Mouse (Mus musculus) layer of hippocampus, adult 8-10 months (tissue): ENCODE measurements around the gene Ppp3r1. TPM values are rescaled to one million over a fixed set of nuclear protein-coding genes. Genes with fewer than 3 reads are reported as not detected.
"Not testable (repeated sequence)": the region's sequence is repeated elsewhere in the genome, so short reads cannot be mapped to it uniquely, and the experiment has no call there.

ENCODE experiments used
- DNase-seq, 2 experiments: peaks; one replicate each; pipeline ENCODE4 v3.0.0; 2022; ENCODE audit warnings: low spot score in 2 of 2
- total RNA-seq, 4 experiments: library from RNA; stranded (reverse); gene quantifications; 2 replicates each; pipeline ENCODE4 v1.2.4; 2022

Gene Ppp3r1
- total RNA-seq, 4 experiments from 2014 or later, result 685 to 865 (median 776) TPM

DNA sequence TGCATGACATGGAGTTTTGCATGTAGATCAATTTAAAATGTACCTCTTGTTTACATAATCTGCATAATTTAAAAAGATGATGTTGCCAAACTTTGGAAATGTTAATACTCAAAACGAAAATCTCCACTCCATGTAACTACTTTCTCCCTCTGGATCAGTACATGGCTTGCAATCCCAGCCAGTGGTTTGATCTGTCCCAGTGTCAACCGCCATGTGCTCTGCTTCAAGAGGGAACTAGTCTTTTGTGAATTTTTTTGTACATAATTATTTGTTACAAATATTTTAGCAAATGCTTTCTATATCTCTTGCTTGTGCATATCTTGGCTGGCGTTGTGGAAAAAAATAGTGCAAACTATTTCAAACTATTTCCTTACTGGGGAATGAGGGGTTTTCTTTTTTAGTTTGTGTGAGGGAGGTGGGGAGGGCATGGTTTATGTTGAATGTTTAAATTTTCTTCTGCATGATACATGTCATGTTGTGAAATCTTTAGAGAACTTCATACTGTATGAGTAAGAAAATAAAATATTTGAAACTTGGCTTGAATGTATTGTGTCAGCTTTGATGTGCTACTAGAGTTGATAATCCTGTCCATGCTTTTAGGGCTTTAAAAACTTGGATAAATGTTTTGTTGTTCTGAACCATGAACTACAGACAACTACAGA lies 40.9 kb downstream of the Ppp3r1 start:
- DNase-seq, result no peak

DNA sequence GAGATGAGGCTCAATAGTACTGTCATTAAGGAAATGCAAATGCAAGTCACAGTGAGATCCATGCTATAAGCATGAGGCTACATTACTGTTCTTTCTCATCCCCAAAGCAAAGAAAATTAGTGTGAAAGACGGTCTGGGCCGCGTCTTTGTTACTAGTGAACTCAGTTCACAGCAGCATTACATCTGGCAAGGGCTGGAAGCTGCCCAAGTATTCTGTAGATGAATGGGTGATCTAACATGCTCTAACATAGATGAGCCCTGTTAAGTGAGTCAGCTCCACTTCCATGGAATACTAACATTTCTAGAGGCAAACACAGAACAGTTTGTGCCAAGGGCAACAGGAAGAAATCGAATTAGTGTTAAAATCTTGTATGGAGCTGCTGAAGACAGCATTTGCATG lies 41.9 kb downstream of the Ppp3r1 start:
- no peak for DNase-seq

DNA sequence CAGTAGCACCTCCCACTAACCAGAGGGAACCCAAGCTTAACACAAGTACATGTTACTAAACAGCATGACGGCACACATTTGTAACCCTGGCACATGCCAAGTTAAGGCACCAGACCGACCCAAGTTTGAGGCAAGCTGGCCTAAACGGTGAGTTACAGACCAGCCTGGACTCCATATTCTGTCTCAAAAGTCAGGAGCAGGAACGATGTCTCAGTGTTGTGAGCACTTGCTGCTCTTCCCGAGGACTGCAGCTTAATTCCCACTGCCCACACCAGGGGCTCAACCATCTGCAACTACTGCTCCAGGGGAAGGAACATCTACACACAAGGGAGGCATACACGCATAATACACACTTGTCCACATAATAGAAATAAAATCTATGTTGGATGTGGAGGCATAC lies 43.4 kb downstream of the Ppp3r1 start:
- DNase-seq, result no peak

DNA sequence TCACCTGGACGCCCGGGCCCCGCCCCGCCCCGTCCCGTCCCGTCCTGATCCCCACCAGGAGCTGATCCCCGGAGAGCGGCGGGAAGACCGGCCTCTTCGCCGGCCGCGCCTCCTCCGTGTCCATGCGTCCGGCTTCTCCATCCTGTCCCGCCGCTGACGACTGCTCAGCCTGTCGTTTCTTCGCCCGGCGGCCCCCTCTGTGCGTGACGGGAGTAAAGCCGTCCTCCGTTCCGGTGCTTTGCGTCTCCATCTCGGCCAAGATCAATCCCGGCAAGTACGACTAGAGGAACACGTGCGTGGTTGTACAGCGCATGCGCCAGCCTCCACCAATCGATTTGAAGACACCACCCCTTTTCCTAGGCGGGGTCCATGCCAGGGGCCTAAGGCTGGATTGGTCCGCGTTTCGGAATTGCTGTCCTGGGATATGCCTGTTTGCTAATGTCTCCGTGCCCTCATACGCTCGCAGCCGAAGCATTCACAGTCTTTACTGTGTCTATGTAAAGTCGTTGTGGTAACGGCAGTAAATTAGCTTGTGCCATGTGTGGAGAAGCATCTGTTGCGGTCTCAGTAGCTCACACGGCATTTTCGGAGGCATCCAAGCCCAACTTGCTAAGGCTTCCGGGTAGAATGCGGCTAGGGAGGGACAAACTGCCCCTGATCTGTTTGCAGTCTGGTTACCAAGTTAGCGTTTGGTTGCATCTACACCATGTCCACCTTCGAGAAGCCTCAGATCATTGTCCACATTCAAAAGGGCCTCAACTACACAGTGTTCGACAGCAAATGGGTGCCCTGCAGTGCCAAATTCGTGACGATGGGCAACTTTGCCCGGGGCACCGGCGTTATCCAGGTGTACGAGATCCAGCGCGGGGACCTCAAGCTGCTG lies 52.4 kb downstream of the Ppp3r1 start, which contains the start of gene Pno1:
Gene Pno1 (minus strand): TSS at position 311 of the 883 bp plus-strand sequence.
- DNase-seq, result peak; percentile 96 to 97

DNA sequence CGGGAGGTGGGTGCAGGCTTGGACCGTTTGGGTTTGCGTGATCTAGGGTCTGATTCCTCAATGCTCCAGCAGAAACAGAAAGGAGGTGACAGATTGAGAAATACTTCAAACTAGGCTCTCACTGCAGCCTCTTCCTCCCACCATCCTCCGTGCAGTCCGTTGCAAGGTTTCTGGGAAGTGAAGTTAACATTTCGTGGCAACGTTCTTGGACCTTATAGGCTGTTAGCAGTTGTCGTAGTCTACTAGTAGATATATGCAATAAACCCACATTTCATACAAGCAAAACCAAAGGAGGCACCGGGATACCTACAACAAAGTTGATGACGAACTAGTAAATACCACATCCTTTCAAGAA lies 53.1 kb downstream of the Ppp3r1 start:
- no peak for DNase-seq

DNA sequence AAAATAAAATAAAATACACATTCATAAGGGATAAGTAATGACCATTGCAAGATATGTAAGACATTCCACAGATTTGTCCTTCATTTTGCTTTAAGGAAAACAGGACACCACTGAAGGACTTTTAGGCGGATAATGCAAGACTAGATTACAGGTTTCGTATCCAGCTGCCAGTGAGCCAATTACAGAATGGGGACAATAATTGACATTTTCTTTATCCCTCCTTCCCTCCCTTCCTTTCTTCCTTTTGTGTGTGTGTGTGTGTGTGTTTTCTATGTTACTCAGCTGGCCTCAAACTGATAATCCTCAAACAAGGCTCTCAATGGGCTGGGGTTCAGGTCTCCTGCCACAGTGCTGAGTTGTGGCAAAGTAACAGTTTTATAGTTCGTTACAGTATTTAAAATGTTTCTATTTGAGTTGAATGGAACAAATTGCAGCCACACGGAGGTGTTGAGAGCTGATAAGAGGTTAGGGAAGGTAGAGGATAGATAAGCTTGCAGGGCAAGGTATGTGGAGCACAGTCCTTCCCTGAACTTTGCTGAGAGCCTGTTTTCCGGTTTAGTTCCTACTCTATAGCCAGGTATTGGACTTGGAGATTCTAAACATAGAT lies 53.9 kb downstream of the Ppp3r1 start:
- no peak for DNase-seq

DNA sequence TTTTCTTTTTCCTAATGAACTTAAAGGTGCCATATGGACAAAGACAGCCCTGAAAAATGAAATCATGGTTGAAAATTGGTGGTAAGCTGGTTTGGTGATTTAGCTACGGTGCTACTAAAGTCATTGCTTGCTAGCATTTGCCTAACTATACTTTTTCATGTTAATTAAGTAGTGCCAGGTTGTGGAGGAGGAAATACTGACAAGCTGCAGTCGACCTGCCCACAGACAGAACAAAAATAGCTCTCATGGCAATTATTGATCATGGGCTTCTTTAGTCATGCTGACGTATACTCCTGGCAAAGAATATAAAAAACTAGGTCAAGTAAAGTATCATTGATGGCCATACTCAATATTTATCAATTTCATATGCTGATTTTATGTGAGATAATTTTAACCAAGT lies 56.4 kb downstream of the Ppp3r1 start:
- no peak for DNase-seq

DNA sequence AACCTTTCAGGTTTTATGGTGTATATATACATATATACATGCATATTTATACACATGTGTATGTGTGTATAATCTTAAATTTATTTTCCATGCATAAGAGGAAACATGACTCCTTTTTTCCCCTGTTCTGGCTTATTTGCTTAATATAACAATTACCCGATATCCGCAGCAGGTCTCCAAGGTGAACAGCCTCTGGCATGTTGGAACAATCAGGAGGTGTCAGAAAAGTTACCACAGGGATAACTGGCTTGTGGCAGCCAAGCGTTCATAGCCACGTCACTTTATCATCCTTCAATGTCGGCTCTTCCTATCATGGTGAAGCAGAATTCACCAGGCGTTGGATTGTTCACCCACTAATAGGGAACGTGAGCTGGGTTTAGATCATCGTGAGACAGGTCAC lies 62.1 kb downstream of the Ppp3r1 start:
- no peak for DNase-seq

DNA sequence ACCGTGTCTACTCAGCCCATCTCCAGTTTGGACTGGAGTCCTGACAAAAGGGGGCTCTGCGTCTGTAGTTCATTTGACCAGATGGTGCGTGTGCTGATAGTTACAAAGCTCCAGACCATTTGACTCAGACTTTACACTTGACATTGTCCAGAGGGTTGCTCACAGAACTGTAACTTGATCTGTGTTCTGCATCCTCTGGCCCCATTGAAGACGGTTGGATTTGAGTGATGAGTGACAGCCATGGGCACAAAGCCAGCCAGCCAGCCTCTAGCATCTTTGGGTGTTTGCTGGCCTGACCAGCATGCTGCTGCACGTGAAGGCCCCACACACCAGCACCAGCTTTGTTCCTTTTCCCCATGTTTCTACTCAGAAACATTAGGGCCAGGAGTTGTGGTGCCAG lies 73.7 kb downstream of the Ppp3r1 start:
- DNase-seq, result no peak

DNA sequence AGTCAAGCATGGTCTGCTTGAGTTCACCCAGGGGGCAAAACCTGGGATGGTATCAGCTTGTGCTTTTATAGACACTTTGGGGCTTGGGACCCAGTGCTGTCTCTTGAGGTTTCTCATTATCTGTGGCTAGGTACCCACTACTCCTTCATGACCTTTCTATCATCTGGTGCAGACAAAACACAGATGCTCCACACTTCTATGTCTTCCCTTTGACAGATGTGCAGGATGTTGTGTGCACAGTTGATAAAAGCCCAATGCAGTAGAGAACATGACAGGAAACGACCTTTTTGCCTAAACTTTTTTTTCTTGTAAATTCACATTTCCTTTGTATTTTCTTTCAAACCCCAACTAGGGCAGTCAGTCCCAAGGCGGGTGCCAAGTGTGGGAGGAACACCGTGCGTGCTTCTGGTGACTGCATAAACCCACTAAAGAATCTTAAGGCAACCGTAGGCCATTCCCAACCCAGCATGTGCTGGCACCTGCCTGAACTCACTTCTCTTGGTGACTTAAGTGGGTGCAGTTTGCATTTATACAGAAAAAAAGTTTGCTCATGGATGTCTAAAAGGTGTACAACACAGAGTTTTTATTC lies 77.5 kb downstream of the Ppp3r1 start:
- no peak for DNase-seq

DNA sequence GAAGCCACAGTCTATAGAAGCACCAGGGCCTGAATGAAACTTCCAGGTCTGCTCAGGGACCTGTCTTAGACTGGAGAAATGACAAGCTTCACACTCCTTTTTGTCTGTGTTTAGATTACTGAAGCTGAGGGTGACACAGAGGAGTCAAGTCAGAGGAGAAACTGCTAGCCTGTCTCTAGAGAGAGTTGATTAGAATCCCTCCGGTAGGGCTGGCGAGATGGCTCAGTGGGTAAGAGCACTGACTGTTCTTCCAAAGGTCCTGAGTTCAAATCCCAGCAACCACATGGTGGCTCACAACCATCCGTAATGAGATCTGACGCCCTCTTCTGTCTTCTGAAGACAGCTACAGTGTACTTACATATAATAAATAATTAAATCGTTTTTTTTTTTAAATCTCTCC lies 79.5 kb downstream of the Ppp3r1 start:
- not testable (repeated sequence) for DNase-seq

DNA sequence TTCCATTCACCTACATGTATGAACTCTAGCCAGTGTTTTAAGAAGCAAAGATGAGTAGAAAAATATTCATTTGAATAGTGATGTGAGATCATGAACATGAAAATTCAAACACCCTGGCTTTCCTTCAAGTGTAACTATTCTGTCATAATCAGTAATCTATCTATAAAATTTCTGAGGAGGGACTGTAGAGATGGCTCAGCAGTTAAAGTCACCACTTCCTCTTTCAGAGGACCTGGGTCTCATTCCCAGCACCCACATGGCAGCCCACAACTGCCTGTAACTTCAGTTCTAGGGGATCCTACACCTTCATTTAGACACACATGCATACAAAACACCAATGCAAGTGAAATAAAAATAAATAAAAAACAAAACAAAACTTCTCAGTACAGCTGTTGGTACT lies 89.7 kb downstream of the Ppp3r1 start:
- no peak for DNase-seq

Other genes starting within 250 kb of the Ppp3r1 start
- gene Fbxo48, start 207.9 kb upstream of the Ppp3r1 start, total RNA-seq, result 1 to 10 TPM; 1.3 to 1.7 (median 1.3) TPM
- gene Cnrip1, start 107.7 kb upstream of the Ppp3r1 start, total RNA-seq, result 100 to 1,000 TPM; 106 to 112 (median 111) TPM
- gene Plek, start 106.9 kb upstream of the Ppp3r1 start, total RNA-seq, result 10 to 100 TPM in 2 of 4 experiments, 1 to 10 TPM in 2; 6.0 to 39.3 (median 21.0) TPM
- gene Wdr92, start 22.8 kb downstream of the Ppp3r1 start, total RNA-seq, result 10 to 100 TPM in 3 of 4 experiments, 1 to 10 TPM in 1; 9.1 to 11.3 (median 11.0) TPM
- gene Pno1, start 52.3 kb downstream of the Ppp3r1 start, total RNA-seq, result 10 to 100 TPM; 24.8 to 29.4 (median 28.3) TPM
- 10 to 100 TPM; 43.7 to 50.3 (median 46.1) TPM for gene C1d, start 98.3 kb downstream of the Ppp3r1 start, total RNA-seq